Mouse (Mus musculus) lung, postnatal 36 days (tissue): ENCODE measurements at regions not wholly inside any gene's neighbourhood (a gene's known extent, or its start where the extent isn't known, plus 50 kb on each side); places are given as distances from the start of the nearest gene placed in this dataset.
A peak's percentile ranks its signal among the peaks of the same experiment; 100 is the strongest.

Experiments
- DNase-seq: peaks from one replicate; pipeline ENCODE4 v3.0.0; 2022; ENCODE audit warnings: mixed read lengths

- DNase-seq: no peak
These were observed 99.3 kb upstream of the Ankrd55 start for GRCm38 (mm10) chr13:112188741-112189476.

DNA sequence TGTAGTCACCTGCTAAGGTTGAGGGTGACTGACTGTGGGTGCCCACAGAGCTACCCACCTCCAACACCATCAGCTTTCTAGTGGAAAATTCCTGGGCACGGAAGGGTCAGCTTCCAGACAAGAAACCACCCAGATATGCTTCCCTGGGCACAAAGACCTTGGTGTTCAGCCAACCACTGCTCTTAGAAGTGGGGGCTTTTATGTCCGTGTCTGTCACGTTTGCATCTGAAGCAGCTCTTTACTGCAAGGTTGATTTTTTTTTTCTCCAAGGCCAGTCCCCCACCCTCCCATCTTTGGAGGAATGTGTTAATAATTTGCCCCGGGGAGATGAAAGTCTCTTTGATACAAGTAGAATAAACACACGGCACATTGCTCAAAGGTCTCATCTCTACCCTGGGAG, 98.6 kb upstream of the Ankrd55 start:
- no peak for DNase-seq

DNA sequence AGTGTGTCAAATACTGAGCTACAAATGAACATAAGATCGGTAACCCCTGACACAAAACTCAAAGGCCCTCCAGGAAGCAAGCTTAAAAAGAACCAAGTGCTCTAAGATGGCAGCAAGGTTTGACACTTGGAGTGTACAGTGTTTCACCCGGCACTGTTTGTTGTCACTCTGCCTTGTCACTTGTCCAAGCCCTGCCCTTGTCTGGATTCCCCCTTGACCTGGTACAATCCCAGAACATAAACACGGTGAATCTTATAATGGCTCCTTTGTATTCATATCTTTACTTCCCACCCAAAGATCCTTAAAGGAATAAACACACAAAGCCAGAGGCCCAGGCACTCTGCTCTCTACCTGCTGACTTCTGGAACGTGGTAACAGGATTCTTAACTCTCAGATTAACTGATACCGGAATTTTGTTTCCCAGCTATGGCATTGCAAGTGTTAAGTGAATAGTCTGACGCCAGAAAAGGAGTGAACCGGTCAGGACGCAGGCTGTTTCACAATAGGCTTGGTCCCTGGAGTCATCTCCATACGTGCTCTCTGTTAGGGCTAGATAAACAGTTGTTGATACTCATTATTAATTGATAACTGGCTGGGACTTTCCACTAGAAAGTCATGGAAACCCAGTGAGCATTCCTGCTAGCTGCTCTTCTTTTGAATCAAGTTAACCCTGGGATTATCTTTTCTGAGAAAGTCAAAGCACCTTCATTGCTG, 95.9 kb upstream of the Ankrd55 start:
- DNase-seq: peak; percentile 30

- DNase-seq: no peak
These were observed 94.6 kb upstream of the Ankrd55 start for GRCm38 (mm10) chr13:112193676-112194075.

DNA sequence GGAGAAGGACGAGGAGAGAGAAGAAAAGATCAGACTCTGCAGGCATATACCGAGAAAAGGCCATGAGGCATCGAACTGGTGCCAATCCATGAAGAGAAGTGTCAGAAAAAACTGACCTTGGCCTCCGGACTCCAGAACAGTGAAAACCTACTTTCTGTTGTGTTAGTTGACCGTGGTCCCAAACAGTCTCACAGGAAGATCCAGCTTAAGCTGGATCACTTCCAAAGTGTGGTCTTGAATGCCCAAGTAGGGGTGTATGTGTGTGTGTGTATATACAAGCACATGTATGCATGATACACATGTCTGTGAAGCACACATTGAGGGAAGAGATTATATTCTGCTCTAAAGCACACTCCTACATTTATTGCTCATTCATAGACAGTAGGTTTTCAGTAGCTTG, 93.3 kb upstream of the Ankrd55 start:
- no peak for DNase-seq

- peak; percentile 73 for DNase-seq
These were observed 91.5 kb upstream of the Ankrd55 start for GRCm38 (mm10) chr13:112196789-112197188.

- DNase-seq: no peak
These were observed 84.5 kb upstream of the Ankrd55 start for GRCm38 (mm10) chr13:112203721-112204120.

DNA sequence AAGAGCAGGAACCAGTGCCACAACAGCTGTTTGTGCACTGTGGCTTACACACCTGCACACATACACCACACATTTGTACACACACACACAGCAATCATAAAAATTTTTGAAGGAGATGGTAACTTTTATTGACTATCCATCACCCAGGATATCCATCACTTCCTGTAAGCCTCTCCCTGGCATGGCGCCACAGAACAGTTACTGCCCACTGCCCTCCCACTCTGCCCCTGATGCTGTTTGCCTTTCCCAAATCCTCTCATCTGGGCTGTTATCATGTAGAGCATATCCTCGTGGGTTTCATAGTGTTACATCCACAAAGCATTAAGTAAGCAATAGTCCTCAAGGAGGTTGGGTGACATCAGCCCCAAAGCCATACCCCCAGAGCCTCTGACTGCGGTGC, 84.0 kb upstream of the Ankrd55 start:
- no peak for DNase-seq

DNA sequence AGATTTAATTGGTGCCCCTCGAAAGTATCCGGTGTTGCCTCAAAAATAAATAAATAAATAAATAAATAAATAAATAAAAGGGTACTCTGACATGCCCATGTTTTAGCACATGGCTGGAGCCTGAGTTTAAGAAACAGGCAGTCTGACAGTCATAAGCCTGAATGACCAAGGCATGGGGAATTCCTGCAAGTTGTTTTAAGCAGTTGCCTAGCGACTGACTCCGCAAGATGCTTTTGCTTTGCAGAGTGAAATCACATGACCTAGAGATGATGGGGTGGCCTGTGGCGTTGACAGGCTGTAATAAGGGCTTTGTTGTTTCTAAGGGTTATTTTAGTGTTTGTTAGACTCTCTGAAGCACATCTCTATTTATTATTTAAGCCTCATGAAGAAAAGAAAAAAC, 83.4 kb upstream of the Ankrd55 start:
- DNase-seq: peak; percentile 24

DNA sequence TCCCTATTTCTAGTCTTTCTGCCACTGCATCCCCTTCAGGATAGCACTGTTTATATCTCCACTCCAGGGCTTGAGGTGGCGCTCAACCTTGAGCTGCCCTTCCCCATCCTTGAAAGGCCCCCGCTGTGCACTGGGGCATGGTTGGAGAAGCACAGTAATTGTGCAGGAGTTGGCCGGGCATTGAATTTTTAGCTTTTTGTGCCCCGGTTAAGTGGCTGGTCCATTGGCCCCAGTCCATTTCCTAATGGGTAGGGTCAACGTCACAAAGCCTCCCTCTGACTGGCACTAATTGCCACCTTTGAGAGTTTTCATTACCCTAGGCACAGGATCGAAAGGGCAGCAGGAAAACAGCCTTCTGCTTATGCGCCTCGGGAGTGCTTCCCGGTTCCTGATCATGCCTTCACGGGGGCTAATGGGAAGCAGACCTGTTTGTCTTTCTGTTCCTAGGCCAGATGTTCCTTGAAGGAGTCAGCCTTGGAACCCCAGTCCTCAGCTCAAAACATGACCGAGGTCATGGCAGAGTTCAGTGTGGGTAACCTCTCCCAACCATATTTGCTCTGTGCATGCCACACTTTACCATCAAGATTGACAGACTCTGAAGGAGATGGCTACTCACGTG, 80.5 kb upstream of the Ankrd55 start:
- DNase-seq: no peak

DNA sequence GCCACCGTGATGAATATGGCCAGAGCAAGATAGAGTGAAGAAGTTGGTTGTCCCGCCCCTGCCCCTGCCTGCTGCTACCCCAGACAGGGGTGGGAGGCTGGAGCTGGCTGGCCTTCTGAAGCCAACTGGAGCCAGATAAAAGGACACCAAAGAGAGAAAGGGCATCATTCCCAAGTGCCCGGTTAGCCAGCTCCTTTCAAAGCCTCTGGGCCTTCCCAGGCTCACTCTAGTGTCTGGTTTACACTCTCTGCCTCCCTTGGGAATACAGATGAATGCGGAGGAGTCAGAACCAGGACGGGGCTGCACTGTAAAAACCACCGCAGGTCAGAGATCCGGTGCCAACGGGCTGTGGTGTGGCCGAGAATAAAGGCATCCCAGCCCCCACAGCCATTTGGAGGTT, 76.4 kb upstream of the Ankrd55 start:
- DNase-seq: no peak

DNA sequence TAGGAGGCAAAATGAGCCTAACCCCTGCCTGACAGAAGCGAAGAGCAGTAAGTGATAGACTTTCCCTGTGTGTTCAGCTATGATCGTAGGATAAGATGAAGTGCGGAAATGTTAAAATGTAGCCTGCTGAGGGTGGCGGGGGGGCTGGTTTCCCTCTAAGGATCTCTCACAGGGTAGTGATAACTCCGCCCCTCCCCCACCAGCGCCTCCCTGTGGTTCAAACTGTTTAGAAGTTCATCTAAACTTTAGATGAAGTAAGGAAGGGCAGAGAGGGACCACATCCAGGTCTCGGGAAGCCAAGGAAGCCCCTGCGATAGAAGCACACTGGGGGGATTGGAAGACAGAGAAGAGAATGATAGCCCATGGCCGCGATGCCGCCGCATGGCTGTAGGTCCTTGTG, 75.9 kb upstream of the Ankrd55 start:
- DNase-seq: no peak

- no peak for DNase-seq
These were observed 74.6 kb upstream of the Ankrd55 start for GRCm38 (mm10) chr13:112213652-112214081.

GRCm38 (mm10) chr13:112216084-112216483, 72.2 kb upstream of the Ankrd55 start:
- DNase-seq: no peak

DNA sequence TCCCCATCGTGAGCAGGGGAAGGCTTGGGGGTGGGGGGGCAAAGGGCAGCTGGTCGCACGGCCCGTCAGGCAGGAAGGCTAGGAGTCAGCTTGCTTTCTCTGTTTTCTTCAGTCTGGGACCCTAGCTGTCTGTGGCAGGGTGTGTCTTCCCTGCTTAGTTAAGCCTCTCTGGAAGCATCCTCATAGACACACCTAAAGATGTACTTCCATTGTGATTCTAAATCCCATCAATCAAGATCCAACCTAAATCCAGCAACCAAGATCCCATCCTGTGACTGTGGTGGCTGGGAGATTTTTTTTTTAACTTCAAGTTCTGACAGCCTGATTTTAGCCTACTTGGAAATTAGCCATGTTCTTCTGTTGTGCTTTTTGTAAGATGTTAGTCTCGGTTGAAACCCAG, 69.9 kb upstream of the Ankrd55 start:
- no peak for DNase-seq

- DNase-seq: no peak
These were observed 68.1 kb upstream of the Ankrd55 start for GRCm38 (mm10) chr13:112220184-112220583.

DNA sequence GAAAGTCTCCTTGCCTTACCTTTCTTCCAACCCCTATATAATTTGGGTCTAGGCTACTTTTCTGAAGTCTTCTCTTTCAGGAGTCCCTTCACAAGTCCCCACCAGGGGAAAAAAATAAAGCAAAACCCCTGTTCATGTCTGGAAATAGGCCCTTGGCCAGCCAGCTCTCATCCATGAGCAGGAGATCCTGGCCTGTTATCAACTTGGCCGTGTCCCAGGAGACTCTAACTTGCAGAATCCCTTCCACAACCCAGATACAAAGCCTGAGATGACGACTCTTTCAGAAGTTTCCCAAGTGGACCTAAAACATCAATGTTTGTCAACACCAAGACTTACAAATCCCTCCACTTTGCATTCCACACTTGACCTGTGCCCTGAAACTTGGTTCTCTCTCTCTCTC, 64.6 kb upstream of the Ankrd55 start:
- peak; percentile 19 for DNase-seq

GRCm38 (mm10) chr13:112227766-112228165, 60.5 kb upstream of the Ankrd55 start:
- DNase-seq: no peak

- DNase-seq: no peak
These were observed 59.4 kb upstream of the Ankrd55 start for GRCm38 (mm10) chr13:112228846-112229245.

GRCm38 (mm10) chr13:112230176-112230575, 58.1 kb upstream of the Ankrd55 start:
- peak; percentile 38 for DNase-seq

- DNase-seq: peak; percentile 62
These were observed 53.6 kb upstream of the Ankrd55 start for GRCm38 (mm10) chr13:112234695-112235094.

- no peak for DNase-seq
These were observed 51.3 kb upstream of the Ankrd55 start for GRCm38 (mm10) chr13:112236956-112237355.

- no peak for DNase-seq
These were observed 50.9 kb upstream of the Ankrd55 start for GRCm38 (mm10) chr13:112237377-112237776.

DNA sequence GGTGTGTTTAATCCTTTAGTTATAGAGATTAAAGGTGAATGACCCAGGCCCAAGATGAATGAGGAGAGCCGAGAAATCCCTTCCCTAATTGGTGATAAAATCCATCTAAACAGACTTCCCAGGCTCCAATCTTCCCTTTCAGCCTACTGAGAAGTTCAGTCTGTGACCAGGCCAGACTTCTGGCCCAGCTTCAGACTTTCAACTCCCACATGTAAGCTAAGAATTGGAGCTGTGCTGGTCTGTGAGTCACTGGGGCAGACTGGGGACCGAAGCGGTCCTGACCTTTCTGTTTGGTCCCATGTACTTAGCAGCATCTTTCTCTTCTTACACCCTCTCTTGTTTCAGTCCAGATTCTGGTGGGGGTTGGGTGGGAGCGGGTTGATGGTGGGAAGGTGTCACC, 50.3 kb upstream of the Ankrd55 start:
- DNase-seq: peak; percentile 3
